Mouse (Mus musculus): ENCODE data around the gene Marco. TPM values are rescaled to one million over a fixed set of nuclear protein-coding genes. Genes with fewer than 3 reads are reported as not detected.

Gene Marco
- total RNA-seq (2021), result not detected

GRCm38 (mm10) chr1:120504924-120505323 is at the start of gene Marco:
Marco (minus strand) TSS chr1:120505024.
- intact Hi-C loops (cut with DNase I), result no loop called here
- DNase-seq (ENCODE audit: low spot score in 2 of 2), result no peak

DNA sequence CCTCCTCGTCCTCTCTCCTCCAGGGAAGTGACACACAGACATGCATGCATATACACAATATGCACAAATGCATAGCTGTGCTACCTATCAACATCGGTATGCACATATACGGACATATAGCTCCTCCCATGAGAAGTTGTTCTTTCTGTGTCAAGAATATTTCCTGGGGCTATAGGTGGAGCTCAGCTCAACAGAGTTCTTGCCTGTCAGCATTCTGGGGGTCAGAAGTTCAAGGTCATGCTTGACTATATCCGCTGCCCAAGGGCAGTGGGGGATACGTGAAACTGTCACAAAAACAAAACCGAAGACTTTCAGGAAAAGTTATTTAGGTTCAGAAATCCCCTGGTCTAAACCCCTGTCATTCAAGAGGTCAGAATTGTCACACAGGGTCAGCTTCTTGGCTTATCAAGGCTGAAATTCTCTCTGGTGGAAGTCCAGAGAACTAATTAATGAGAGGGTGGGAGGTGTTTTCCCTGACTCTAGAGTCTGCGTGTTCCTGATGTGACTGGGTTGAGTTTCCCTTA is 34.7 kb upstream of the Marco start:
- no peak for DNase-seq (ENCODE audit: low spot score in 2 of 2)
- intact Hi-C loops (cut with DNase I), result no loop called here

DNA sequence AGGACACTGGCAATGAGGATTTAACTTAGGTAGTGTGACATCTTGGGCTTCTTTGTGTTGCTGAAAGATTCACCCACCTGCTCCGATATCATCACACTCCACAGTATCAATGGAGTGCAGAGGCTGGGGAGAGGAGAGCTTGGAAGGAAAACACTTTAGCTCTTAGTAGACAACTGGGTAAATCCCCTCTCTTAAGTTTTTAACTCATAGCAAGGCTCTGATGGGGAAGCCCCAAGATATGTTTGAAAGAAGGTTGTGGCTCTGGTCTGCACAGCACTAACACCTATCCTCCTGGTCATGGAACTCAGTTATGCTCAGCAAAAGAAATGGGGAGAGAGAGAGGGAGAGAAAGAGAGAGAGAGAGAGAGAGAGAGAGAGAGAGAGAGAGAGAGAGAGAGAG is 32.2 kb upstream of the Marco start:
- DNase-seq (ENCODE audit: low spot score in 2 of 2), result no peak
- intact Hi-C loops (cut with DNase I), result no loop called here

DNA sequence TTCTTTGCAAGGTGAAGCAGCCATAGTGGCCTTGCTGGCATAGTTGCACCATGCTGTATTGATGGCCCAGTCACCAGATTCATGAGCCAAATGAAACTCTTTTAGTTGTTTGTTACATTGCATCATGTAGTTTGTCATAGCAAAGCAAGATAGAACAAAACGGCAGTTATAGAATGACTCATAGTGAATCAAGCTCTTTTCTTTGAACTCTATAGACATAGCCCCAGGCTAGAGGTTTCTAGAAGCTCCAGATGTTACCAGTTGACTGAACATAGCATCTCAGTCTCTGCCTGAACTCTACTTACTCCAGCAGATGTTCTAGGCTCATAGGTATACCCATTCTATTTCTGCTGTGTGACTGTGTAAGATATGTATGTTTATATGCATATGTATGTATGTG is 31.1 kb upstream of the Marco start:
- intact Hi-C loops (cut with DNase I), result no loop called here
- no peak for DNase-seq (ENCODE audit: low spot score in 2 of 2)

GRCm38 (mm10) chr1:120532321-120532916 is 27.6 kb upstream of the Marco start:
- intact Hi-C loops (cut with DNase I), result no loop called here
- DNase-seq (ENCODE audit: low spot score in 2 of 2), result no peak

- DNase-seq (ENCODE audit: low spot score in 2 of 2), result no peak
- intact Hi-C loops (cut with DNase I), result no loop called here
Measured at GRCm38 (mm10) chr1:120531770-120532169, 26.9 kb upstream of the Marco start.

DNA sequence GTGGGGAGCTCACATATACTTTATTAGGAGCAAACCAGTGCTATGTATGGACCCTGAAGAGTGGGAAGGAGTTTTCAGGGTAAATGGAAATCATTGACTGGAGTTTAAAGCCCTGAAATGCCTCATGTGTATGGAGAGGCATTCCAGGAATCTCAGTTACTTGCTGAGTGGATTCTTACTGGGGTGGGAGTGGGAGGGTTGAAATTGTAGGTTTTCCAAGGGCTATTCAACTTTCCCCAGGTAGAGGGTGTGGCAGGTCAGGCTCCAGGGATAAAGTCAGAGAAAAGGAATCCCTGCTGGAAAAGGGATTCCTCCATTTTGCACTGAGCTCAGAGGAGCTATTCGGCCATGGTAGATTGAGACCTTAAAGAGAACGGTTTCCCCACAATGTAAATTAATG is 25.1 kb upstream of the Marco start:
- intact Hi-C loops (cut with DNase I), result no loop called here
- DNase-seq (ENCODE audit: low spot score in 2 of 2), result no peak

- intact Hi-C loops (cut with DNase I), result no loop called here
- no peak for DNase-seq (ENCODE audit: low spot score in 2 of 2)
Measured at GRCm38 (mm10) chr1:120517618-120518017, 12.8 kb upstream of the Marco start.

DNA sequence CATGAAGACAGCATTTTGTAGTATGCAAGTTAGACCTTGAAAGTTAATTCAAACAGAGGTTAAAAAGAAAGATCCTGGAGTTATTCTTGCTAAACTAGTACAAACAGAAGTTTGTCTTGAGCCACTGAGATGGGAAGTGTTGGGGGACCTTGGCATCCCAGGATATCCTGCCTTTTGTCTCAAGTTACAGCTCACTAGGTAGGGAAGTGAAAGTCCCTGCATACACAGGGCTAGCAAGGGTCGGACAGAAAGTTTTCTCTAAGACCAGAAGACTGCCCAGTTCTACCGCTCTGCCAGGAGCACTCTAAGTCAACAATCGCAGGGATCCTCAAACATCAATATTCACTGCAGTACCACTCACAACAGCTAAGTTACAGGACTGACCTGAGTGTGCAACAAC is 5.5 kb upstream of the Marco start:
- intact Hi-C loops (cut with DNase I), result no loop called here

DNA sequence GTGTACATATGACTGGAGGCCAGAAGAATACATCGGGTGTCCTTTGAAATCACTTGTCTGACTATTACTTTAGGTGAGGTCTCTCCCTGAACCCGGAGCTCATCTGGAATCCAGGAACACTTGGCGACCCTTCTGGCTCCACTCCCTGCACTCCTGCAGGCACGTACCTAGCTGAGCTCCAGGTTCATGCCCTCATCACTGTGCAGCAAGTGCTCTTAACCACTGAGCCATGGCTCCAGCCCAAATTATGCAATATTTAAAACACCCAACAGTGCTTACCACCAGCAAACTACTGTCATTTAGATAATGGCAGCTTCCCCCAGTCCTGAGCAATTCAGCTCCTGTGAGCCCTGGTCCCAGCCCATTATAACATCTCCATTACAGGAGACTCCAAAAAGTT is 4.2 kb upstream of the Marco start:
- intact Hi-C loops (cut with DNase I), result no loop called here
- no peak for DNase-seq (ENCODE audit: low spot score in 2 of 2)

More for the DNA sequence above, 5.5 kb upstream of the Marco start:
- DNase-seq (ENCODE audit: low spot score in 2 of 2), result no peak

DNA sequence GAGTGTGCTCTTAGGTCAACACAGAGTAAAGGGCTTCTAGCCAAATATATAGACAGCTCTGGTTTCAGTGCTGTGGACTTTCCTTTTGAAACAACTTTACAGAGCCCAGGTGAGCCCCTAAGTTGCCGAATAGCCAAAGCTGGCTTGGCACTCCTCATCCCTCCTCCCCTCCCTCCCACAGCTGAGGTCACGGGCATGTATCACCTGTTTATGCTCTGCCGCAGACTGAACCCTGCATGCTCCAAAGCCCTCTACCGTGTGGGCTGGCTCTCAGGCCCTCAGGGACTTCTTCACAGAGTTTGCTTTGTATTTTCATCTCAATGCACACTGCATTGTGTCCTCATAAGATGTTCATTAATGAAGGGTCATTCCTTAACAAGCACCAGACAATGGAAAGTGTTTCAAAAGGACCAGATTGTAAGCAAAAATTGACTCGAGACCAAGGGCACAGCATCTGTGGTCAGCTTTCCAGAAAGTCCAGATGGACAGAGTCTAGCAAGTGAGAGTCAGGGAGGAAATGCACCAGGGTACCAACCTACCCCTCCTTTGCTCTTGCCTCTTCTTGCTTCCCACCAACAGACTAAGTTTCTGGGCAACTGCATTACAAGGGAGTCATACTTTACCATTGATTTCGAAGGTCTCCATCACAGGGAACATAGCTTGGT is 646 bp downstream of the Marco start:
- intact Hi-C loops (cut with DNase I), result no loop called here
- DNase-seq (ENCODE audit: low spot score in 2 of 2), result no peak

- DNase-seq (ENCODE audit: low spot score in 2 of 2), result no peak
- intact Hi-C loops (cut with DNase I), result no loop called here
Measured at GRCm38 (mm10) chr1:120501496-120501895, 3.3 kb downstream of the Marco start.

DNA sequence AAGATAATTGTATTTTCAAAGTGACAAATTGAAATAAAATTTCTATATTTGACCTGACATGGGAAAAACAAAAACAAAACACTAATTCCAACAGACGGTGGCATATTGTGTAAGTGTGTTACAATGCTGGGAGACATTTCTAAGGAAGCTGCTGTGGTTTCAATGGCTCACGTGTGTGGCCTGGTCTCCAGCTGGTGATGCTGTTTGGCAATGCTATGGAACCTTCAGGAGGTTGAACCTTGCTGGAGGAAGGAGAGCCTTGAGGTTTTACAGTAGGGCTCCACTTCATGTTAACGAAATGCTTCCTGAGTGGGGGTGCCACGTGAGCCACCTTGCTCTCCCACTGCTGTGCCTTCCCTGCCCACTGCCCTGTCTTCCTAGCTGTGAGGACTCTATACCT is 6.8 kb downstream of the Marco start:
- no peak for DNase-seq (ENCODE audit: low spot score in 2 of 2)
- intact Hi-C loops (cut with DNase I), result no loop called here

DNA sequence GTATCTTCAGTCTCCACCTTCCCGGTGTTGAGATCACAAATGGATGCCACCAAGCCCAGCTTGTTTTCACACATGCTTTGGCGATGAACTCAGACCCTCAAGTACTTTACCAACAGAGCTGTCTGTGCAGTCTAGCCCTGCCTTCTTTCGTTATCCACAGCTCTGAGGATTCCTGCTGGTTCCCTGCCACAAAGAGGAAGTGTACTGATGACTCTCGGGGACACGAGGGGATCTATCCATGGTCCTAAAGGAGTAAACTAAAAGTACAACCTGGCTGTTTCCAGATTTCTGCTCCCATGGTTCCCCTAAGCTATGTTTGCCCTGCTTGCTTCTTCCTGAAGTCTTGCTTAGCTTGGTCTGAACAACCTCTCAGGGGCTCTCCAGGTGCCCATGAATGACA is 23.9 kb downstream of the Marco start:
- DNase-seq (ENCODE audit: low spot score in 2 of 2), result no peak
- intact Hi-C loops (cut with DNase I), result no loop called here

DNA sequence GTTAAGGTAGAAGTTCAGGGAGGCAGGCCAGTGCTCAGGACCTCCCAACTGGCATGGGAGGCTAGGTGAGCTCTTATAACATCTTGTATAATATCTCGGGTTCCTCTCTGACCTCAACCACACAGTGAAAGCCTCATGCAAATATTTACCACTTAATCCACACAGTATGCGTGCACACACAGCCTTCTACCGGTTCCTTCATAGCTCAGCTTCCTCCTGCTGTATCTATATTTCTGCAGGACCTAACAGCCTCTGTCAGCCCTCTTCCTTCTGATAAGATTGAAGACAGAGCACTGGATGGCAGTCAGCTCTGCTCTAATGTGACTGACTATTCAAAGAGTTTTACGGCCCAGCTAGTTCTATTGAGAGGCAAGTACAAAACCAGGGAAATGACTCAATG is 30.0 kb downstream of the Marco start:
- DNase-seq (ENCODE audit: low spot score in 2 of 2), result no peak
- intact Hi-C loops (cut with DNase I), result no loop called here

GRCm38 (mm10) chr1:120468891-120469290 is 35.9 kb downstream of the Marco start:
- intact Hi-C loops (cut with DNase I), result loop anchor here (5.0 to 10.0 kb wide), 2 partner anchors 142 to 294 kb away; no protein-coding TSS in a partner anchor
- DNase-seq (ENCODE audit: low spot score in 2 of 2), result peak; percentile 10 to 27

DNA sequence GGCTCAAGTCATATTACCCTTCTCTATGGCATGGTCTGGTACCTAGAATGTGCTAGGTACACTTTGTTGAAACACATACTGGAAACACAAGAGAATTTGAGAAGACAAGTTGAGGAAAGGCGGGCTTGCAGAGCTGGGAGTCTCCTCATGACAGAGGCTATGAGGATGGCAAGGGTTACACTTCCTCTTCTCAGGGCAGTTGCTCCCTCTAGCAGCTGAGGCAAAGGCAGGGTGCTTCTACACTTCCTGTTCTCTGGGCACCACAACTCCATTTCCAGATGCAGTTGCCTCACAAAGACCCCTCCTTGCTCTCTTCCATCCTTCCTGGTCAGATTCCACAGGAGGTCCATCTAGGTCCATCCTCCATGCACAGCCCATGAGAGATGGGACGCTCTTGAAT is 37.5 kb downstream of the Marco start:
- DNase-seq (ENCODE audit: low spot score in 2 of 2), result no peak
- intact Hi-C loops (cut with DNase I), result loop anchor here (5.0 to 10.0 kb wide), 2 partner anchors 140 to 293 kb away; no protein-coding TSS in a partner anchor

GRCm38 (mm10) chr1:120466751-120467150 is 38.1 kb downstream of the Marco start:
- intact Hi-C loops (cut with DNase I), result loop anchor here (5.0 to 10.0 kb wide), 2 partner anchors 139 to 292 kb away; no protein-coding TSS in a partner anchor
- DNase-seq (ENCODE audit: low spot score in 2 of 2), result no peak

GRCm38 (mm10) chr1:120459032-120459431 is 45.8 kb downstream of the Marco start:
- DNase-seq (ENCODE audit: low spot score in 2 of 2), result no peak
- intact Hi-C loops (cut with DNase I), result no loop called here

- intact Hi-C loops (cut with DNase I), result no loop called here
- DNase-seq (ENCODE audit: low spot score in 2 of 2), result no peak
Measured at GRCm38 (mm10) chr1:120458524-120458923, 46.3 kb downstream of the Marco start.
